Mouse (Mus musculus) embryo, embryonic 11 days (tissue): Measurements from ENCODE around the gene Lmnb2.

Source experiments
- DNase-seq: peaks from one replicate; pipeline ENCODE4 v3.0.0-alpha.2; 2015

Lmnb2 gene

GRCm38 (mm10) chr10:80944231-80944630 lies 26.2 kb upstream of the Lmnb2 start:
- DNase-seq, result no peak

DNA sequence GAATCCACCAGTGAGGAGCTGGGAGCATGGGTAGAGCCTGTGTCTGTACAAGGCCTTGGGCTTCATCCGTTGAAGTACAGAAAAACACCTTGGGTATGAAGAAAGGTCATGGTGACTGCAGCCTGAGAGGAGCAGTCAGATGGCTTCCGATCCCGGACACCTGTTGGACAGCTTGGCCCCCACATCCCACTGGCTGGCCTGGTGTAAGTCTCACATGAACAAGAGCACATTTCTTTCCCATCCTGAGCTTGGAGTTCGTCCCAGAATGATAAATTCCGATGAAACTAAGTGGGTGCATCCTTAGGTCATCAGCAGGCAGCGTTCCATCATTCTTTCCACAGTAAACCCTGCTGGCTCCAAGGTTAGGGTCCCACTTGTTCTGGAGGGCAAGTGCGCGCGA lies 25.7 kb upstream of the Lmnb2 start:
- no peak for DNase-seq

DNA sequence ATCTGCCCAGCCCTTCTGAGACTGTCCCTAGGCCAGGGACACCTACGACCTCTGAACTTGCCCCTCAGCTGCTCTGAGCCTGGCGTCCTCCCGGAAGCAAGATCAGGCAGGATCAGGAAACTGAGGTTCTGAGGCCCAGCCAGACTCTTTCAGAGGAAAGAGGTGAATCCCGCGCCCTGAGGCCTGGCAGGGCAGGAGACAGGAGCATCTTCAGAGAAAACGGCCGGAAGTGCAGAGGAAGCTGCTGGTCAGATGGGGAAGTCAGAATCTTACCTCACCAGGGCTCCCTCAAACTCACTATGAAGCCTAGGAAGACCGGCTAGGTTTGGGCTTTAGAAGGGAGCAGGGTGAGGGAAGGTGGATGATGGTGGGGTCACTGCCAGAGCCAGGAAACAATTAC lies 24.9 kb upstream of the Lmnb2 start:
- no peak for DNase-seq

- no peak for DNase-seq
Measured at GRCm38 (mm10) chr10:80940988-80941347, 22.9 kb upstream of the Lmnb2 start.

DNA sequence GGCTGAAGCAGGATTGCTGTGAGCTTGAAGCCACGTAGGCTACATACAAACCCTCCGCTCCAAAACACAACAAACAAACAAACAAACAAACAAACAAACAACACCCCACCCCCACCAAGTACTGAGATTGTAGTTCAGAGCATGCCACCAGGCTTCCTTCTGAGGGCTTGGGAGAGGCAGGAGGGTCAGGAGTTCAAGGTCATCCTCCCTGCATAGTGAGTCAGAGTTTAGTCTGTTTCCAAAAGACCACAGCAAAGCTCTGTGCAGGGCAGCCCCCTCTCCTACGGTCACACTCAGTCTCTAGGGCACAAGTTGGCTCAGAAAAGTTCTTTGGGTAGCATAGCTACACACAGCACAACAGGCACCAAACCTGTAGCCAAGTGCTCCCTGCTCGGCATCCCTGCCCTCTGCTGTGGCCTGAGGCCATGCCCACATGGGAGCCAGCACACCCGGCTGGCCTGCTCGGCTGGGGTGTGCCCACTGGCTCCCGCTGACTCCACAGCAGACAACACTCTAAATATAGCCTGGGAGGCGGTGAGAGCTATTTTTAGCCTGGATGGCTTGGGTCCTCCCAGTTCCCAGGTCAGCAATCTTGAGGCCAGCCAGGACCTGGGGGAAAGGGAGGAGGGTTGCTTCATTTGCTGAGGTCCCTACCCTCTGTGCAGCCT lies 22.4 kb upstream of the Lmnb2 start:
- peak; percentile 34 for DNase-seq

DNA sequence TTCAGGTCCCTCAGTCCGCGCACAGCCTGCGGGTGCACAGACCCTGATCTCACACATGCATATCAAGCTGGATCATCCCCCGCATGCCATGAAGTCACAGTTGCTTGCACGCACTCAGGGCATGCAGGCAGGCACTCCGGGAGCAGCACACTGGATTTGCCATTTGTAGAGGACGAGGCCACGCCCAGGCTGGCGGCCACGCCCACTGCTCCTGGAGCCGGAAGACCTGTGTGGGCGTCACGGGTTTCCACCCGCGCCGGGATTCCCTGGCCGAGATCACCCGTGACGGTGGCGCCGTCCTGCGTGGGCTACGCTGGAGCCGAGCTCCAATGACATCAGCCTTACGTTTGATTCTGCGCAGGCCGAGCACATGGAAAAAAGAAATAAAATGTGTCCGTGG lies 21.6 kb upstream of the Lmnb2 start:
- peak; percentile 89 for DNase-seq

DNA sequence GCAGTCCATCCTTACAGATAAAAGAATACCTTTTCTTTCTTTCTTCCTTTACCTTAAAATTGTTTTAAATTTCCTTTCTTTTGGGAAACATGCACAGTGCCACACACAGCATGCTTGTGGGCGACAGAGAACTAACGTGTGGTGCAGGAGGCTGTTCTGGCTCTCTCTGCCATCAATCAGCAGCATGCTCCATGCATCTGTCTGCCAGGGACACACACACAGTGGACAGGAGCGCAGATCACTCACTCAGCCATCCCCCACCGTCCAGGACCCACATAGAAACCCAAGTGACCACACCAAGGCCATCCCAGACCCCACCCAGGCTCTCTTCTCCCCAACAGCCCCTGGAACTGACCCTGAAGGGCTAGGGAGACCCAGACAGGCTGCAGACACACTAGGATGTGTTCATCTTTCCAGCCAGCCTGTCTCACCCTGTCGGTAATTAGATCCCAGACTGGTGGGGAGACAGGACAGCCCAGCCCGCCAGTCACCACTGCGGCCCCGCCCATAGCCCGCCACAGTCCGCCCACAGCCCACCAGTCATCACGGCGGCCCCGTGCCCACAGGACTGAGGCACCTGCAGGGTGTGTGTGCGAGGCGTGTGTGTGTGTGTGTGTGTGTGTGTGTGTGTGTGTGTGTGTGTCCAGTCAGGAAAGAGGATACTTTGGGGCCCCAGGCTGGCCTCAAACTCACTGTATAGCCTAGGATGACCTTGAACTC lies 20.9 kb upstream of the Lmnb2 start:
- DNase-seq, result peak; percentile 69

- DNase-seq, result no peak
Measured at GRCm38 (mm10) chr10:80937646-80938045, 19.6 kb upstream of the Lmnb2 start.

- DNase-seq, result no peak
Measured at GRCm38 (mm10) chr10:80936810-80937164, 18.7 kb upstream of the Lmnb2 start.

- peak; percentile 81 for DNase-seq
Measured at GRCm38 (mm10) chr10:80936135-80936809, 18.2 kb upstream of the Lmnb2 start.

DNA sequence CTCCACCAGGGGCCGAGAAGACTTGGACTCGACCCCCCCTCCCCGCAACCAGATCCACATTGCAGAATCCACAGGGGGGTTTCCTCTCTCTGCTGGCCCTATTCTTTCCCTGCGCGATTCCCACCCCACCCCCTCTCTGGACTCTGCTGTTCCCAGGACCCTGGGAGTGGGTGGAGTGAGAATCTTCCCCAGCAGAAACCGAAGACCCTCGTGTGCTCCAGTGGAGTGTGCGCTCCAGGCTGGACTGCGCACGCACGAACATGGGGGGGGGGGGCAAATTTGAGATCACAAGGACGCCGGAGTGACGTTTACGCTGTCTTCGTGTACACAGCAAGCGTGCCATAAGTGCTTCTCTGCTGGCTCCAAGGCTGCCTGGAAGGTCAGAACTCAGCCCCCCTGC lies 17.7 kb upstream of the Lmnb2 start:
- peak; percentile 45 for DNase-seq

DNA sequence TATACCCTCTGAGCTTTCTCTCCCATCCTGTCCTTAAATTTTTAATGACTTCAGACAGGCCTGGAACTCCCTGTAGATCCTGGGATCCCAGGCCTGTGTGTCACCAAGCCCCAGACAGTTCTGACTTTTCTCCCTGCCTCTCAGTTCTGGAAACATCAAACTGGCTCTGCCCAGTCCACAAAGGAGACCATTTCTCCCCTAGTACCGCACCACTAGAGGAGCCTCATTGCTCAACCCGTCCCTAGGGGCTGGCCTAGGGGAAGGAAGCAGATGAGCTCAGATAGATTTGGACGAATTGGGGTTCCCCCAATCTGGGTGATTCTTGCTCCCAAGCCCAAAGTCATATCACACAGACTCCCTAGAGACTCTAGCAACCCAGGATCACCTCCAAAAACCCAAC lies 17.2 kb upstream of the Lmnb2 start:
- no peak for DNase-seq

- DNase-seq, result no peak
Measured at GRCm38 (mm10) chr10:80934136-80934985, 16.3 kb upstream of the Lmnb2 start.

DNA sequence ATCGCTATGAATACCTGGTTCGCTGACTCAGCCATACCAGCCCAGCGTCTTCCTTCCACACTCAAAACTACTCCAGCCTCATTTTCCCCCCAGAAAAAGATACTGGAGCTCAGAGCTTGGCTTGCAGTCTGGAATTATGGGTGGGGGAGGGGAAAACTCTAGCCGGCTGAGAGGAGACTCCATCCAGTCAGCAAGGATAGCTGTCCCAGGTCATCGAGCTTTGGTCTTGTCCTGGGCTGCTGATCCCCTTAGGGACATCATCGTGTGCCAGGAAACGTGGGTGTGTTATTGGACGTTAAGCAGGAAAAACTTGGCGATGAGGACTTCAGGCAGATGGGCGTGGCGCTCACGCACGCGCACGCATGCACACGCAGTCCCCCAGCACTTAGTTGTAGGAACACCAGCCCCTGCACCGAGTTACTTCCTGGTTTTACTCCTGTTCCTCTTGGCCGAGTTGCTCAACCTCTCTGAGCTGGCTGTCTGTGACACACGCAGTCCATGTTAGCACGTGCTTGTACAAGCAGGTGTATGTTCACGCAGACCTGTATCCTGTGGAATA lies 15.5 kb upstream of the Lmnb2 start:
- peak; percentile 53 for DNase-seq

DNA sequence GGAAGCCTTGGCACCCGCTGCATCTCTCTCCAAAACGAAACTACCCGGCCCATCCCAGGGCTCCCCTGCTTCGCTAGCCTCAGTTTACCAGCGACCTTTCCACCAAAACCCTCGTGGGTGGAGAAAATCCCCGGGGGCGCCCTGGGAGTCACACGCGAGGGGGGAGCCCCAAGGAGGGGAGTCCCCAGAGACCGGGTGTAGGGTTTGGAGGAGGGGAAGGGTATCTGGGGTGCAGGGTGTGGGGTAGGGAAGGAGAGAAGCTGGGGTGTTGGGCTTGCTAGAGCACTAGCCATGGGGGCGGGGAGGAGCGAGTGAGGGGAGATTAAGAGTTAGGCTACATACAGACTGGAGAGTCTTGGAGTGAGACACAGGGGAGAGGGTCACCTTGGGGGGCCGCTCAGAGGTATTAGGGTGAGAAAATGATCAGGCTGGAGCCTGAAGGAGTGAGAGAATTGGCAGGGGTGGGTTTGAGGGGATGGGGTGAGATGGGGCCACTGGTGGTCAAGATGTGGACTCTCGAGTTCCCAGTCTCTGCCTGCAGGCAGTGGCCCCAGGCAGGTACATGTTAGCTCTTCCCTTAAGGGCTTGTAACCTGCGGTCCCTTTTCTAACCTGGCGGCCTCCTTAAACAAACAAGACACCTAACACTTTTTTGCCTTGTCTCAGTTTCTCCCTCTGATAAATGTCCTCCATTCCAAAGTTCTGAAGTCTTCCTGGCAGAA lies 14.8 kb upstream of the Lmnb2 start:
- no peak for DNase-seq

GRCm38 (mm10) chr10:80932206-80932605 lies 14.2 kb upstream of the Lmnb2 start:
- peak; percentile 60 for DNase-seq

DNA sequence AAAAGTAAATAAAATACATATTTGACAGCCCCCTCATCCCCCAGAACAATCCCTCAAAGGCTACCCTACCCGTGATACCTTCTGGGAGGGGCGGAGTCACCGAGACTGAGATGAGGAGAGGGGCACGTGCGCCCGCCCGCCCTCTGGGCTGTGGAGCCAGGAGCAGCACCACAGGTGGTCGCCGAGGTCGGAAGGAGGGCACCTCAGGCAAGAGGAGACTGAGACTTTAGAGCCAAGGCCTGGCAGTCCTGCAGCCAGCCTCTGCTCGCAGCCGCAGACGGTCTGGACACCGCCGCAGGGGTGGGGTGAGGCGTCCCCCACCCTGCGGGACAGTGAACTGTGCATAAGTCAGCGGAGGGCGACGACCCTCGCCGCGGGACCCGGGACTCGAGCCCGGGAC lies 13.7 kb upstream of the Lmnb2 start:
- peak; percentile 46 for DNase-seq

DNA sequence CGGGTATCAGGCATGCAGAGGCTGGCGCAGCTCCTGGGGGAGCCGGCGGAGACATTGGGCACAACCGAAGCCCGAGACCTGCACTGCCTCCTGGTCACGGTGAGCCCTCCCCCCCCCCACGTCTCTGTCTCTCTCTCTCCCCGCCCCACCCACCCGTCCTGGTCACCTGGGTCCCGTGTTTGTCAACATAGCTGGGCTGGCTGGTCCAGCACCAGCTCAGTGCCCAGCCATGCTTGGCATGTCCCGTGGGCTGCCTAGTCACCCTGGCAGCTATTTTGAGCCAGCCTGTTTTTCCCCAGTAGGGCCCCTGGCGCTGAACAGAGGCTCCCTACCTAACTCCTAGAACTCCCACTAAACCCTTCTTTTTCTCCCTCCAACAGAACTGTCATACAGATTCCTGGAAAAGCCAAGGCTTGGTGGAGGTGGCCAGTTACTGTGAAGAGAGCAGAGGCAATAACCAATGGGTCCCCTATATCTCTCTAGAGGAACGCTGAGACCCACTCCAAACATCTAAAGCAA lies 13.2 kb upstream of the Lmnb2 start:
- no peak for DNase-seq

DNA sequence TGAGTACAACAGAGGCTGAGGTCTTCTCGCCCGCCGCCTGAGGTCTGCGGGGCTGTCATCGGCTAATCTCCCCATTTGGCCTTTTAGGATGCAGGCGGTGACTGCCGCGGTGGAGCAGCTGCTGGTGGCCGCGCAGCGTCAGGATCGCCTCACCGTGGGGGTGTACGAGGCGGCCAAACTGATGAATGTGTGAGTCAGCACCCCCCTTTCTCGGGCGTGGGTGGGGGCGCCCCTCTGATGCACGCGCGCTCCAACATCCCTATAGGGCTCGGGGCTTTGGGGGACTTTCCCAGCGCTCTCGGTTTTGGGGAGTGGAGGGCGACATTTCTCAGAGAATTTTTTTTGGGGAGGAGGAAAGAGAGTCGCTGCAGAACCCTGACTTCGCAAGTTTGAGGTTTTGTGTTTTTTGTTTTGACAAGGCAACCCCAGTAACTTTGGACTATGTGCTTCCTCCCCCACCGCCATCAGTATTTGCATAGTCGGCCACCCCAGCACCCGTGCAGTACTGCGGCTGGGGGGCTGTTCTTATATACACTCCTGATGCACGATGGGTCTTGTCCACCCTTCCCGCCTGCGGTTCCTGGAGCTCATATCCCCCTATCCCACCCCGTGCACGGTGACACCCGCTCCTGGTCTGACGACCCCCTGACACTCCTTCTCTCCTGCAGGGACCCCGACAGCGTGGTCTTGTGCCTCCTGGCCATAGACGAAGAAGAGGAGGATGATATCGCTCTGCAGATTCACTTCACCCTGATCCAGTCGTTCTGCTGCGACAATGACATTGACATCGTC lies 12.5 kb upstream of the Lmnb2 start:
- DNase-seq, result peak; percentile 56

DNA sequence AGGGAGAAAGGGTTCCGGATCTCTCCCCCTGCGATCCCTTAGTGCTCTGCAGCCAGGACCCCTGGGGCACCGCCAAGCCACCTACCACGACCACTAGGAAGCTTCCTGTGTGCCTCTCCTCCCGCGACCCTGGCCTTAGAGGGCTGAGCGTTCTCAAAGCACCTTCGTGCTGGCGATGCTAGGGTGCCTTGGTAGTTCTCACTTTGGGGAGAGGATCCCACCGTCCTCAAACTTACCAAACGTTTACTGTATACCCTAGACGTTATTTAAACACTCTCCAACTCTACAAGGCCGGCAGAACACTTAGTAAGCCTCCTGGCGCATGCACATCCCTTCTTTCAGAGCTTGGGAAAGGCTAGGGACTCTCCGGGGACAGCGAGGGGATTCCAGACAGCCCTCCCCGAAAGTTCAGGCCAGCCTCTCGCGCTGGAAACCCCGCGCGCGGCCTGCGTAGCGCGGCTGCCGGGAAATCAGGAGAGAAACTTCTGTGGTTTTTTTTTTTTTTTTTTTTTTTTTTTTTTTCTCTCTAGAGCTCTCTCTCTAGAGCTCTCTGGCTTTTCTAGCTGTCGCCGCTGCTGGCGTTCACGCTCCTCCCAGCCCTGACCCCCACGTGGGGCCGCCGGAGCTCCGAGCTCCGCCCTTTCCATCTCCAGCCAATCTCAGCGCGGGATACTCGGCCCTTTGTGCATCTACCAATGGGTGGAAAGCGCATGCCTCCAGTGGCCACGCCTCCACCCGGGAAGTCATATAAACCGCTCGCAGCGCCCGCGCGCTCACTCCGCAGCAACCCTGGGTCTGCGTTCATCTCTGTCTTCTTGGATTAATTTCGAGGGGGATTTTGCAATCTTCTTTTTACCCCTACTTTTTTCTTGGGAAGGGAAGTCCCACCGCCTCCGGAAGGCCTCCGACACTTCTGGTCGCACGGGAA lies 11.5 kb upstream of the Lmnb2 start, which contains the start of gene Gadd45b:
Gene Gadd45b (plus strand): TSS at position 775 of the 928 bp plus-strand sequence.
- peak; percentile 100 for DNase-seq
